Mouse (Mus musculus) heart, adult 2 months (tissue): ENCODE measurements at regions not wholly inside any gene's neighbourhood (a gene's known extent, or its start where the extent isn't known, plus 50 kb on each side); places are given as distances from the start of the nearest gene placed in this dataset.

ENCODE experiments used
- CTCF ChIP-seq: fragments of 200-600 bp; IDR thresholded peaks from 2 replicates; pipeline ENCODE4 v1.8.1; 2022; ENCODE audit warnings: antibody characterized with exemption, mild to moderate bottlenecking, moderate library complexity
- EP300 ChIP-seq: fragments of 200-500 bp; IDR thresholded peaks from 2 replicates; pipeline ENCODE4 v1.6.1; 2011; ENCODE audit warnings: low read depth, low read length, control low read depth; ENCODE audit not compliant: insufficient read depth
- POLR2A ChIP-seq: fragments of 200-500 bp; IDR thresholded peaks from 2 replicates; pipeline ENCODE4 v1.6.1; 2011; ENCODE audit warnings: mild to moderate bottlenecking, low read depth, low read length, control low read depth; ENCODE audit not compliant: insufficient read depth

- TF ChIP-seq EP300 (no peak), CTCF (no peak), POLR2A (no peak)
These were observed 135.6 kb upstream of the Nrip1 start for GRCm38 (mm10) chr16:76509109-76509650.
